Mouse (Mus musculus) 3134 (cell line): ENCODE data around the gene Smg9.

Source experiments
- DNase-seq: peaks from one replicate; pipeline ENCODE4 v3.0.0-alpha.2; 2011; ENCODE audit warnings: low spot score; ENCODE audit not compliant: insufficient read length; ENCODE audit errors: extremely low read depth

The Smg9 gene

GRCm38 (mm10) chr7:24439891-24440290 lies 40.5 kb downstream of the Smg9 start:
- no peak for DNase-seq

DNA sequence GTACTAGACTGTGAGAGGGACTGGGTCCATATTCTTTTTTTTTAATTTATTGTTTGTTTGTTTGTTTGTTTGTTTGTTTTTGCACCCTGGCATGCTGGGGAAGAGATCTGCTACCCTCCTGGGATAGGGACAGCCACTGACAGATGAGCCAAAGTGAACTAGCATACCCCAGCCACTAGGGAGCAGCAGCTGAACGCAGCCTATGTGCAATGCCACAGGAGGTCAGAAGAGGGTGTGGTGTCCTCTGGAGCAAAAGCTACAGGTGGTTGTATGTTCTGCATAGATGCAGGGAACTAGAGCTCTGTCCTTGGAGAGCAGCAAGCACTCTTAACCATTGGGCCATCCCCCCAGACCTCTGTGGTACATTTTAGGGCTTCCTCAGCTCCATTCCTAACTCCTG lies 42.4 kb downstream of the Smg9 start:
- DNase-seq = peak; percentile 51

- no peak for DNase-seq
These were observed 42.9 kb downstream of the Smg9 start for GRCm38 (mm10) chr7:24442313-24442712.

DNA sequence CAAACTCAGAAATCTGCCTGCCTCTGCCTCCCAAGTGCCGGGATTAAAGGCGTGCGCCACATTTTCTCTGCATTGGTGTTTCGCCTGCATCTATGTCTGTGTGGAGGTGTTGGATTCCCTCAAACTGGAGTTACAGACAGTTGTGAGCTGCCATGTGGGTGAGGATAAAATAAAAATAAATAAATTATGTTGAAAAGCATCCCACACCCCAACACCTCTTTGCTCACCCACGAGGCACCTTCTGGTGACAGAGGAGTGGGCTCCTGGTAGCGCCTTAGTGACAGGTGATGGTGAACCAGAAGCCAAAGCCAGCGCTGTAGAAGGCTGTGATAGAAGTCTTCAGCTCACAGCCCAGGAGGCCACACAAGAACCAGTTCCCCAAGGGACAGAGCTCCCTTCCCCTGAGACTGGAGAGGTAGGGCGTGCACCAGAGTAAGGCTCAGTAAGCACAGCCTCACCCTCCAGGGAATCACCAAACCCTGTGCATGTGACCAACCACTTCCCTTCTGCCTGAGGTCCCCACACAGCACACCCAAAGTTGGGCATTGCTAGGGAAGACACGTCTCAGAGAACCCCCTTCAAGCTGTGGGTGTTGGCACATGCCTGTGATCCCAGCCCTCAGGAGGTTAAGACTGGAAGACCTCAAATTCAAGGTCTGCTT lies 46.0 kb downstream of the Smg9 start:
- no peak for DNase-seq

- no peak for DNase-seq
These were observed 47.4 kb downstream of the Smg9 start for GRCm38 (mm10) chr7:24446697-24447340.

- peak; percentile 65 for DNase-seq
These were observed 49.5 kb downstream of the Smg9 start for GRCm38 (mm10) chr7:24448782-24449517.

GRCm38 (mm10) chr7:24450585-24451017 lies 51.2 kb downstream of the Smg9 start:
- DNase-seq = no peak

DNA sequence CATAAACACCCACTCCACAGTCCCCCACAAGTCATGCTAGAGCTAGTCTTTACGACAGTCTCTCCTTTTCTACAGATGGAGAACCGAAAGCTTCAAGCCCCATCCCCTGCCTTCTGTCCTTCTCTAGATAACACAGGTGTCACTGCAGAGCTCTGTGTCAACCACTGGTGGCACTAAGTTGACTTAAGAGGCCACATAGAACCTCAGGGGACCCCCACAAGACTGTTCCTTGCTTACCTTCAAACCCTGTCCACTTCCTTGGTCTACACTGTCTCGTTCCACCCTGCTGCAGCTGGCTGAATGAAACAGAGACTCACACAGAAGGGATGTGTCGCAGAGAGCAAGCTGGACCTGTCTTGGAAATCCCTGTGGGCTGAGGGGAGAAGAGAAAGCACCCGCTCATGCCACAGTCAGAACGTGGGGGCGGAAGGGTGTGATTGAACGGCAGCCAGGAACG lies 52.5 kb downstream of the Smg9 start, which contains the start of gene Irgc1:
TSS of gene Irgc1 (minus strand) at position 443 of the 457 bp plus-strand sequence.
- DNase-seq = no peak

DNA sequence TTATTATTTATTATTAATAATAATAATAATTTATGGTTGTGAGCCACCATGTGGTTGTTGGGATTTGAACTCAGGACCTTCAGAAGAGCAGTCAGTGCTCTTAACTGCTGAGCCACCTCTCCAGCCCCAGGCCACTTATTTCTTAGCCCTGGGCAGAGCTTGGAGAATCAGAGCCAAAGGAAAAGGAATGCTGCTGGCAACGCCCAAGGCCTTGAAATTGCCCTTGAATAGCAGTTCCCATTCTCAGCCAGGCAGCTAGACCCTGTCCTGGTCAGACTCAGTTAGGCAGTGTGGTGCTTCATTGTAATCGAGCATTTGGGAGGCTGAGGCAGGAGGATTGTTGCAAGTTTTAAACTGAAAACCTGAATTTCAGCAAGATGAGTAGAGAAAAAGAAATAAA lies 54.8 kb downstream of the Smg9 start:
- DNase-seq = no peak

GRCm38 (mm10) chr7:24455726-24456125 lies 56.3 kb downstream of the Smg9 start:
- no peak for DNase-seq

DNA sequence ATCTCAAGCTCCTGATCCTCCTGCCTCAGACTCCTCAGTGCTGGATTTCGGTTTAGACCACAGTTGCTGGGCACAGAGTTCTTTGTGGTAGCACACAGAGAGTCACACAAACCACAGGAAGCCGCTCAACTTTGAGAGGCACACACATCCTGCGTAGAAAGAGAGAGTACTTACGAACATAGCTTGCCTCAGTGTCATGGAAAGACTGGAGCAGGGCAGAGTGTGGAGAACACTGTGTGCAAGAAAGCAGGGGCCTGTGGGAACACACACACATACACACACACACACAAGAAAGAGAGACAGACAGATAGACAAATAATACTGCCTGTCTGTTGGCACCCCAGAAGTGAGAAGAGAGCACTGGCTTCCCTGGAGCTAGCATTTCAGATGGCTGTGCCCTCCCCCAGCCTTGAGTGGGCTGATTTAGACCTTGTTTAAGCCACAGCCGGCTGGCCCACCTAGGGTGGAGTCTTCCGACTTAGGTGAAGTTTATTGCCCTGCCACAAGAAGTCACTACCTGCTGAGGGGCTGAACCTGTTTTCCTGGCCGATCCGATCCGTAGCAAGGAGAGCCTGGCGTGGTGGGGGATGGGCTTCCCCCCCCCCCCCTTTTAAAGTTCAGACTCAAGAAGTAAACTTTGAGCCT lies 58.4 kb downstream of the Smg9 start:
- DNase-seq = peak; percentile 74

- peak; percentile 75 for DNase-seq
These were observed 60.0 kb downstream of the Smg9 start for GRCm38 (mm10) chr7:24459440-24459839.

- peak; percentile 77 for DNase-seq
These were observed 60.4 kb downstream of the Smg9 start for GRCm38 (mm10) chr7:24459843-24460242.

DNA sequence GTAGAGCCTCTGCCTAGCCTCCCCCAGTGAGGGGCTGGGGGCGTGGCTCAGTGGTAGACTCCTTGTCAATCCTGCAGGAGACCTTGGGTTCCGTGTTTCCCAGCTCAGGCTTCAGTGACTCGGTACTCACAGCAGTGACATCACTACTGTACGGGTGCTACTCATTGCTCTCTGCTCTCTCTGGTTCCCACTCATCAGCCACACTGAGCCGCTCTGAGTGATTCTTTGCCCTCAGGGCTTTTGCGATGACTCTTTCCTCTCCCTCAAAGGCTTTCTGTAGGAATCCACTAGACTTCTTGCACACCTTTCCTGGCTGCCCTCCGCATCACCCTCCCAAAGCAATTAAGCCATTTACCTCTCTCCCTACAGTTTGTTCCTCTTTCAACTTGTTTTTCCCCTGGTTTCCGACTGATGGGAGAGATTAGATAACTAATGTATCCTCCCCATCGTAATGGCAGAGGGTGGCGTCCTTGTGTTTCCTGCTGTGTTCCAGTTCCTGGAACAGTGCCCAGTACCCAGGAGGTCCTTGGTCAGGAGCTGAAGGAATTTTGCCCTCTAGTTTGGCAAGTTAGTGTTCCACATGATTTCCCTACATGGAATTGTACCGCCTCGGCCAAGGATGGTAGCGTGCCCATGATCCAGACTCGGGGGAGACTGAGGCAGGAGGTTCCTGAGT lies 62.1 kb downstream of the Smg9 start:
- DNase-seq = peak; percentile 68

- peak; percentile 80 for DNase-seq
These were observed 63.2 kb downstream of the Smg9 start, which contains the start of gene Plaur for GRCm38 (mm10) chr7:24462388-24463319. Gene Plaur, plus strand, starts transcription at chr7:24462484.

GRCm38 (mm10) chr7:24466835-24467234 lies 67.4 kb downstream of the Smg9 start:
- no peak for DNase-seq

GRCm38 (mm10) chr7:24467886-24468285 lies 68.5 kb downstream of the Smg9 start:
- no peak for DNase-seq

DNA sequence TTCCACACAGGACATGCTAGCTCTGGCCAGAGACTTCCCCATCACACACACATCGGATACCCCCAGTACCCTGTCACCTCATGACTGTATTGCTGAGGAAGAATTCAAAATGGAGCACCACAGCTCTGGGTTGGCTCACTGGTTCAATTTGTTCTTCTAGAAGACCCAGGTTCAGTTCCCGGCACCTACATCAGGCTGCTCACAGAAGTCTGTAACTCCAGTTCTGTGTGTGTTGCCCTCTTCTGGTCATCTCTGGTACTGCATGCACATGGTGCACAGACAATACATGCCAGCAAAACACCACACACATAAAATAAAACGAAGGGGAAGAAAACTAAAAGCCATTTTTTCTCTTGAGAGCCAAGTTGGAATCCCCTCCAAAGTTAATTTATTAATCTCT lies 69.7 kb downstream of the Smg9 start:
- no peak for DNase-seq

DNA sequence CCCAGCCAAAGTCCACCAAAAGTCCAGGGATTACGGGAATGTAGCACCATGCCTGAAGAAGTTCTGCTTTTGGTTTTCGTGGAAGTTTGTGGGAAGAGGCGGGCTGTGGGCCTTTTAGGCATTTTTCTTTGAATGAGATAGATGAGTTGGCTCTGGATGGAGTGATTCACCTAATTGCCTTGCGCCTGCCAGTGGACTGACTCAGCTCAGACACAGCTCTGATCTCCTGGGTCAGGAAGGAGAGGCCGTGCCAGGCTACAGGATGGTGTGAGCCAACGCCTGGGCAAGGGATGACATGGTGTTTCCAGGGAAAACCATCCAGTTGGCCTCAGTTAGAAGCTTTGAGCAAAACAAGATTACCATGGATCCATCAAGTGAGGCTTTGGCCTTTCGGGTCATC lies 70.9 kb downstream of the Smg9 start:
- peak; percentile 78 for DNase-seq
